Mouse (Mus musculus): ENCODE results near the gene Gzmm. TPM values are rescaled to one million over a fixed set of nuclear protein-coding genes. Genes with fewer than 3 reads are reported as not detected.
"Not testable (repeated sequence)": the region's sequence is repeated elsewhere in the genome, so short reads cannot be mapped to it uniquely, and the experiment has no call there.

Gzmm gene
- polyA plus RNA-seq, 2 experiments = 0.66 to 1.1 TPM

GRCm38 (mm10) chr10:79697916-79698315, 9.1 kb downstream of the Gzmm start:
- WGBS = 81% methylated on average over 6 of the region's 6 CpGs
- Histone ChIP-seq H3K36me3 (ENCODE audit: control insufficient read depth, insufficient read depth, low read length) (no peaks in the 10 kb centered on the region), H3K4me3 (replicated peaks; ENCODE audit: low read length) (no peak overlapping the region), H3K9ac (ENCODE audit: low read depth, low read length, severe bottlenecking) (no peak overlapping the region), H3K27me3 (ENCODE audit: control insufficient read depth, insufficient read depth, low read length) (no peaks in the 10 kb centered on the region), H3K4me1 (ENCODE audit: control insufficient read depth, insufficient read depth, low read length) (peaks cover 30% of the 10 kb centered on the region), H3K27ac (replicated peaks; ENCODE audit: low read depth, low read length) (no peak overlapping the region), H3K4me2 (replicated peaks; ENCODE audit: low read depth, low read length, severe bottlenecking) (no peak overlapping the region), H3K9me3 (ENCODE audit: control insufficient read depth, low read length) (no peaks in the 10 kb centered on the region)
- DNase-seq (ENCODE audit: low spot score) (no peak), ATAC-seq (ENCODE audit: low FRiP score, low read depth) (no peak)
- no peak for TF ChIP-seq POLR2A (IDR thresholded peaks at IDR 0.05; ENCODE audit: borderline replicate concordance, extremely low read depth, insufficient read depth, insufficient read length)

- Histone ChIP-seq H3K4me2 (replicated peaks; ENCODE audit: low read depth, low read length, severe bottlenecking) (no peak overlapping the region), H3K27me3 (ENCODE audit: control insufficient read depth, insufficient read depth, low read length) (no peaks in the 10 kb centered on the region), H3K4me1 (ENCODE audit: control insufficient read depth, insufficient read depth, low read length) (peaks cover 30% of the 10 kb centered on the region), H3K9ac (ENCODE audit: low read depth, low read length, severe bottlenecking) (no peak overlapping the region), H3K36me3 (ENCODE audit: control insufficient read depth, insufficient read depth, low read length) (no peaks in the 10 kb centered on the region), H3K4me3 (replicated peaks; ENCODE audit: low read length) (no peak overlapping the region), H3K27ac (replicated peaks; ENCODE audit: low read depth, low read length) (no peak overlapping the region), H3K9me3 (ENCODE audit: control insufficient read depth, low read length) (no peaks in the 10 kb centered on the region)
- ATAC-seq (ENCODE audit: low FRiP score, low read depth) (no peak), DNase-seq (ENCODE audit: low spot score) (no peak)
- no peak for TF ChIP-seq POLR2A (IDR thresholded peaks at IDR 0.05; ENCODE audit: borderline replicate concordance, extremely low read depth, insufficient read depth, insufficient read length)
- WGBS = 90% methylated on average over 6 of the region's 6 CpGs
These were observed 9.6 kb downstream of the Gzmm start for GRCm38 (mm10) chr10:79698459-79698858.

GRCm38 (mm10) chr10:79700676-79701075, 11.9 kb downstream of the Gzmm start:
- no peak for DNase-seq (ENCODE audit: low spot score)

GRCm38 (mm10) chr10:79701443-79702129, 12.8 kb downstream of the Gzmm start:
- ATAC-seq (ENCODE audit: low FRiP score, low read depth) = no peak
- TF ChIP-seq POLR2A (IDR thresholded peaks at IDR 0.05; ENCODE audit: borderline replicate concordance, extremely low read depth, insufficient read depth, insufficient read length) = no peak
- WGBS = 49% methylated on average over 10 of the region's 10 CpGs
- DNase-seq (ENCODE audit: low spot score) = no peak
- H3K9me3 ChIP-seq (ENCODE audit: control insufficient read depth, low read length) = no peaks in the 10 kb centered on the region
- no peaks in the 10 kb centered on the region for H3K36me3 ChIP-seq (ENCODE audit: control insufficient read depth, insufficient read depth, low read length)
- no peak overlapping the region for H3K4me2 ChIP-seq (replicated peaks; ENCODE audit: low read depth, low read length, severe bottlenecking)
- H3K4me3 ChIP-seq (replicated peaks; ENCODE audit: low read length) = no peak overlapping the region
- H3K4me1 ChIP-seq (ENCODE audit: control insufficient read depth, insufficient read depth, low read length) = peaks cover 19% of the 10 kb centered on the region
- no peak overlapping the region for H3K9ac ChIP-seq (ENCODE audit: low read depth, low read length, severe bottlenecking)
- H3K27ac ChIP-seq (replicated peaks; ENCODE audit: low read depth, low read length) = no peak overlapping the region
- H3K27me3 ChIP-seq (ENCODE audit: control insufficient read depth, insufficient read depth, low read length) = no peaks in the 10 kb centered on the region

More at GRCm38 (mm10) chr10:79700676-79701075, 11.9 kb downstream of the Gzmm start:
- WGBS = 44% methylated on average over 7 of the region's 7 CpGs
- Histone ChIP-seq H3K4me1 (ENCODE audit: control insufficient read depth, insufficient read depth, low read length) (peaks cover 23% of the 10 kb centered on the region), H3K4me2 (replicated peaks; ENCODE audit: low read depth, low read length, severe bottlenecking) (no peak overlapping the region), H3K9ac (ENCODE audit: low read depth, low read length, severe bottlenecking) (no peak overlapping the region), H3K27me3 (ENCODE audit: control insufficient read depth, insufficient read depth, low read length) (no peaks in the 10 kb centered on the region), H3K27ac (replicated peaks; ENCODE audit: low read depth, low read length) (no peak overlapping the region), H3K36me3 (ENCODE audit: control insufficient read depth, insufficient read depth, low read length) (no peaks in the 10 kb centered on the region), H3K9me3 (ENCODE audit: control insufficient read depth, low read length) (no peaks in the 10 kb centered on the region), H3K4me3 (replicated peaks; ENCODE audit: low read length) (no peak overlapping the region)
- no peak for TF ChIP-seq POLR2A (IDR thresholded peaks at IDR 0.05; ENCODE audit: borderline replicate concordance, extremely low read depth, insufficient read depth, insufficient read length)
- no peak for ATAC-seq (ENCODE audit: low FRiP score, low read depth)

GRCm38 (mm10) chr10:79702970-79703369, 14.2 kb downstream of the Gzmm start:
- not testable (repeated sequence) for H3K4me3 ChIP-seq (replicated peaks; ENCODE audit: low read length); H3K9ac ChIP-seq (ENCODE audit: low read depth, low read length, severe bottlenecking); ATAC-seq (ENCODE audit: low FRiP score, low read depth); H3K27me3 ChIP-seq (ENCODE audit: control insufficient read depth, insufficient read depth, low read length); H3K27ac ChIP-seq (replicated peaks; ENCODE audit: low read depth, low read length); H3K9me3 ChIP-seq (ENCODE audit: control insufficient read depth, low read length); H3K36me3 ChIP-seq (ENCODE audit: control insufficient read depth, insufficient read depth, low read length); H3K4me2 ChIP-seq (replicated peaks; ENCODE audit: low read depth, low read length, severe bottlenecking); DNase-seq (ENCODE audit: low spot score)
- H3K4me1 ChIP-seq (ENCODE audit: control insufficient read depth, insufficient read depth, low read length) = peaks cover 15% of the 10 kb centered on the region
- 83% methylated on average over 2 of the region's 4 CpGs for WGBS

Data from limb, embryonic 14.5 days (tissue).